Mouse (Mus musculus) midbrain, embryonic 13.5 days (tissue): Measurements from ENCODE around the gene Hs3st3b1. TPM values are rescaled to one million over a fixed set of nuclear protein-coding genes. Genes with fewer than 3 reads are reported as not detected.

Experiments used
- ATAC-seq: fragments of 200-750 bp; cut with Nextera tagmentation; 2 replicates; pipeline ENCODE4 v1.8.0; 2017; ENCODE audit warnings: mild to moderate bottlenecking, moderate TSS enrichment, moderate library complexity
- H3K27ac ChIP-seq: fragments of 300-500 bp; sonication (generic); 2 replicates; pipeline ENCODE4 v1.5.1; 2015; ENCODE audit warnings: inconsistent platforms, mild to moderate bottlenecking, moderate library complexity
- H3K27me3 ChIP-seq: fragments of 300-500 bp; sonication (generic); 2 replicates; pipeline ENCODE4 v1.6.1; 2015; ENCODE audit warnings: mild to moderate bottlenecking, inconsistent platforms
- H3K36me3 ChIP-seq: fragments of 300-500 bp; sonication (generic); 2 replicates; pipeline ENCODE4 v1.6.1; 2015; ENCODE audit warnings: mild to moderate bottlenecking, inconsistent platforms
- H3K4me1 ChIP-seq: fragments of 300-500 bp; sonication (generic); replicated peaks from 2 replicates; pipeline ENCODE4 v1.6.1; 2015; ENCODE audit warnings: inconsistent platforms
- H3K4me2 ChIP-seq: fragments of 300-500 bp; sonication (generic); replicated peaks from 2 replicates; pipeline ENCODE4 v1.6.1; 2015; ENCODE audit warnings: moderate library complexity, mild to moderate bottlenecking, inconsistent platforms
- H3K4me3 ChIP-seq: fragments of 300-500 bp; sonication (generic); replicated peaks from 2 replicates; pipeline ENCODE4 v1.5.1; 2015; ENCODE audit warnings: mild to moderate bottlenecking, inconsistent platforms
- H3K9ac ChIP-seq: fragments of 300-500 bp; sonication (generic); replicated peaks from 2 replicates; pipeline ENCODE4 v1.6.1; 2015; ENCODE audit warnings: mild to moderate bottlenecking, inconsistent platforms
- H3K9me3 ChIP-seq: fragments of 300-500 bp; sonication (generic); 2 replicates; pipeline ENCODE4 v1.6.1; 2016; ENCODE audit warnings: mild to moderate bottlenecking, inconsistent platforms
- WGBS: fragments of 180-500 bp; shearing (Covaris S2); methylation state at CpG from one replicate; pipeline ENCODE4 v1.1.7; 2015; 5-methylcytosine and 5-hydroxymethylcytosine counted together
- polyA plus RNA-seq: library from polyadenylated mRNA; unstranded; fragments of >200 nt; fragmentation: Nextera tagmentation; extraction: Ambion mirVana; gene quantifications from 2 replicates; pipeline ENCODE4 v1.2.1, GENCODE M21; 2015

Hs3st3b1 gene
- polyA plus RNA-seq, 1 experiment from 2014 or later, result 15.9 TPM

DNA sequence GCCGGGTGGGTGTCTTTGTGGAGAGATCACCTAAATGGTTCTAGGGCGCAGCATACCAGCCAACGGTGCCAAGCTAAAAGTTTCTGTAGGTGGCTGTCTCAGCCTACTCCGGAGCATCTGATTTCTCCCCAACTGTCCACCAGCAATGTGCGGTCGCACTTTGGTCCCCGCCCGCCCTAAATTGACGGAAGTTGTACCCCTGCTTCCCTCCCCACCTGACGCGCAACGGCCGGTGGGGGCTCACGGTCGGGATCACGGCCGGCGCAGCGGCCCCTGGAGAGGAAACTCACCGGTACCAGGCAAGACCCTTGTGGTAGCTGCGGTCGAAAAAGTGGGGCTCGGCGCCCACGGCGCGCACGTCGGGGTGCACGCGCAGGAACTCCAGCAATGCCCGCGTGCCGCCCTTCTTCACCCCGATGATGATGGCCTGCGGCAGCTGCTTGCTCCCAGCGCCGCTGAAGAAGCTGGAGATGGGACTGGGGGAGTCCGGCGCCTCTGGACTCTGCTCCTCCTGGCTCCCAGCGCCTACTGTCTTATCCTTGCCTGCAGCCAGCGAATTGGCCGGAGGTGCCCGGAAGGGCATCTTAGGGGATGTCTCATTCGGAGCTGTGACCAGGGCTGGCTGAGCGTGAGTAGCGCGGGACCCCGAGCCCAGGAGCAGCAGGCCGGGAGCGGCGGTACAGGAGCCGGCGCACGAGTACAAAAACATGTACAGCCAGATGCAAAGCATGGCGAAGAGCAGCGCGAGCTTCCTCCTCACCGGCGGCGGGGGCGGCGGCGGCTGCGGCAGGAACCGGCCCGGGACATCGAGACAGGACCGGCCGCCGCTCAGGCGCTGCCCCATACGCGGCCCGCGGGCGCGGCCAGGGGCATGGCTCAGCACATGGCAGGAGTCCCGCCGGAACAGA is 792 bp downstream of the Hs3st3b1 start:
- Histone ChIP-seq H3K4me2 (peak overlapping the region; percentile 92), H3K9ac (peak overlapping the region; percentile 87), H3K27ac (peak overlapping the region; percentile 67), H3K4me1 (peaks cover 77% of the 10 kb centered on the region), H3K27me3 (peaks cover 66% of the 10 kb centered on the region), H3K4me3 (peak overlapping the region; percentile 80), H3K36me3 (no peaks in the 10 kb centered on the region), H3K9me3 (no peaks in the 10 kb centered on the region)
- ATAC-seq, result no peak; the same call in 1 of the 2 replicates
- WGBS, result under 1% methylated on average over 77 of the region's 80 CpGs

GRCm38 (mm10) chr11:63920531-63920930 is 1.6 kb downstream of the Hs3st3b1 start:
- no peaks in the 10 kb centered on the region for H3K9me3 ChIP-seq
- WGBS, result under 1% methylated on average over 33 of the region's 33 CpGs
- peak overlapping the region; percentile 80 for H3K4me3 ChIP-seq
- H3K36me3 ChIP-seq, result no peaks in the 10 kb centered on the region
- peak overlapping the region; percentile 87 for H3K9ac ChIP-seq
- peaks cover 64% of the 10 kb centered on the region for H3K27me3 ChIP-seq
- ATAC-seq, result peak; percentile 64
- H3K4me1 ChIP-seq, result peaks cover 81% of the 10 kb centered on the region
- H3K4me2 ChIP-seq, result peak overlapping the region; percentile 92
- H3K27ac ChIP-seq, result peak overlapping the region; percentile 79

DNA sequence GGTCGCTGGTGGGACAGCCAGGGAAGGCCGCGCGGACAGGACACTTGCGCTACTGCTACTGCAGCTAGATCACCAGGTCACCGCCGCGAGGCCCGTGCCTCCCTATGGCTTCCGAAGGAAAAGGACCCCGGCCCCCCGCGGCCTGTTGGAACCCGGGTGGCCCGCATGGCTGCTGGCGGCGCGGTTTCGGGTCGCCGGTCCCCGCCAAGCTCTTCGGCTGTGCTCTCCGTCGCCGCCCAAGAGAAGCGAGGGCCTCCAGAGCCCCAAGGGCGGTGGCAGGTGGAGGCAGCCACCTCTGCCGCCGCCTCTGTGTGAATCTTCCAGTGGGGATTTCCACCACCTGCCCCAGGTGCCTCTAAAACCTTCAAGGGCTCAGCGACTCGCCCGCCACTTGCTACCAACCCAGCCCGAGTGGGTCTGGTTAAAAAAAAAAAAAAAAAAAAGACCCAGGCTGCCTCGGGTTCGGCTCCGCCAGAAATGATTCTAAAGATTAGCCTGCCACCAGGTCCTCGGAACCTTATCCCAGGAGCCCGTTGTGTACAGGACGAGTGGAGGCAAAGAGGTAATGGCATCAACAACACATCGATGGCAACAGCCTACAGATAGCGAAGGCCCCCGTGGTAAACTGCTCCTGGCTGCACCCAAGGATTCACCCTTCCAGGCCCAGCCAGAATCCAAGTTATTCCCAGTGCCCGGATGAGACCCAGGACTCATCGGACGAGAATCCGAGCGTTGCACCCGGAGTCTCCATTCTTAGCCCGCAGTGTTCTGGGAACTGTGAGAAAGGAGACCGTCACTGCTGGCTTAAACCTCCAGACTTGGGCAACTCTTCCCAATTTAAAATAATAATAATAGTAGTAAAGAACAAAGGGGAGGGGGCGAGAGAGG is 2.6 kb downstream of the Hs3st3b1 start:
- 1% methylated on average over 52 of the region's 52 CpGs for WGBS
- no peak for ATAC-seq
- no peaks in the 10 kb centered on the region for H3K9me3 ChIP-seq
- H3K9ac ChIP-seq, result peak overlapping the region; percentile 87
- peak overlapping the region; percentile 80 for H3K4me3 ChIP-seq
- peaks cover 77% of the 10 kb centered on the region for H3K4me1 ChIP-seq
- H3K27me3 ChIP-seq, result peaks cover 57% of the 10 kb centered on the region
- H3K27ac ChIP-seq, result peak overlapping the region; percentile 65
- H3K36me3 ChIP-seq, result no peaks in the 10 kb centered on the region
- H3K4me2 ChIP-seq, result peak overlapping the region; percentile 92

DNA sequence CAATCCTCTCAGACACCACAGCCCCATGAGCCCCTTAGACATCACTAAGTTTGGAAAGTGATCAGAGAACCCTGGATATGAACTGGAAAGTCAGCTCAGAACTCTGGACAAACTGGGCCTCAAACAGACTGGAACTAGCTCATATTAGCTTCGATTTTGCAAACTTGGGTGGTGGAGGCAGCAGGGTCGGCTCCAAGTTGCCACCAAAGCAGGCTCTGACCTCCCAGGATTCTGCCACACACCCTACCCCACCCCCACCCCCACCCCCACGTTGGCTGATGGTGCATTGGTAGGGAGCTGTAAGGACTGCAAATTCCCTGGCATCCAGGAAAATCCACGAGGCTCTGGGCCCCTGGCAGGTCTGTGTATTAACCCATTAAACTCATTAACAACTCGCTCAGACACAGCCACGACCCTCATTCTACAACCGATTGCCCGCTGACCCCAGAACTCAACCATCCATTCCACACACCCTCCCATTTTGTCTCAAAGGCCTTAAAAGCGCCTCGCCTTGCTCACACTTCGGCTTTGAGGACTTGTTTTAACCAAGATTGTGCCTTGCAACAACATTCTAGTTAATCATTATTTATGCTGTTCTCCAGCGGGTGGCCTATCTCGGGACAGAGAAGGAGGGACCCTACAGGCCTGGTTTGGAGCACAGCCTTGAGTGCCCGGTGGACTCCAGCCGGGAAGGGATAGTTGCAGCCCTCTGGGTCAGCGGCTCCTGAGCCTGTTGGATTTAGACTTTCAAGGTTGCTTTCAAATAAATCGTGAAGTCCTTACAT is 3.6 kb downstream of the Hs3st3b1 start:
- Histone ChIP-seq H3K9ac (peak overlapping the region; percentile 87), H3K27ac (no peak overlapping the region), H3K4me1 (peaks cover 77% of the 10 kb centered on the region), H3K4me2 (peak overlapping the region; percentile 92), H3K9me3 (no peaks in the 10 kb centered on the region), H3K4me3 (peak overlapping the region; percentile 80), H3K36me3 (no peaks in the 10 kb centered on the region), H3K27me3 (peaks cover 51% of the 10 kb centered on the region)
- no peak for ATAC-seq
- WGBS, result 9% methylated on average over 17 of the region's 17 CpGs

GRCm38 (mm10) chr11:63917561-63917960 is 4.5 kb downstream of the Hs3st3b1 start:
- Histone ChIP-seq H3K27me3 (peaks cover 48% of the 10 kb centered on the region), H3K9me3 (no peaks in the 10 kb centered on the region), H3K36me3 (no peaks in the 10 kb centered on the region), H3K4me2 (peak overlapping the region; percentile 92), H3K27ac (no peak overlapping the region), H3K9ac (no peak overlapping the region), H3K4me1 (peaks cover 70% of the 10 kb centered on the region), H3K4me3 (peak overlapping the region; percentile 80)
- 9% methylated on average over 6 of the region's 6 CpGs for WGBS
- no peak for ATAC-seq

DNA sequence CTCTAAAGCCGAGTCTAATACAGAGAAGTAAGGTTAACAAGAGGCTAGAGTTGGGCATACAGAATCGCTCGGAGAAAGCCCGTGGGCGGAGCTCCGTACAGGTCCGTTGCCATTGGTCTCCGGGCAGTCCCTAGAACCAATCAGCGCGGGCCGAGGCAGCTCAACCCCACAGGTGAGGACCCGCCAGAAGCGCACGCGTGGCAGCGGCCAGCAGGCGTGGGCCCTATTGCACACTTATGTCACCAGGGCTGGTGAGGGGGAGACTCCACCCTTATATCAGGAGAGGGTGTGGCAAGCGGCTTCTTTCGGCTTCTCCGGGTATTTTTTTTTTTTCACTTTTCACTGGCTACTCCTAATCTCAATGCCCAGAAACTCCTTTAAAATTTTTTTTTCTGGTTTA is 7.7 kb downstream of the Hs3st3b1 start:
- ATAC-seq, result peak; percentile 94
- no peak overlapping the region for H3K9ac ChIP-seq
- no peak overlapping the region for H3K27ac ChIP-seq
- H3K4me1 ChIP-seq, result peaks cover 65% of the 10 kb centered on the region
- peak overlapping the region; percentile 75 for H3K4me2 ChIP-seq
- H3K36me3 ChIP-seq, result no peaks in the 10 kb centered on the region
- H3K27me3 ChIP-seq, result peaks cover 54% of the 10 kb centered on the region
- H3K4me3 ChIP-seq, result peak overlapping the region; percentile 35
- WGBS, result 3% methylated on average over 20 of the region's 20 CpGs
- H3K9me3 ChIP-seq, result no peaks in the 10 kb centered on the region

DNA sequence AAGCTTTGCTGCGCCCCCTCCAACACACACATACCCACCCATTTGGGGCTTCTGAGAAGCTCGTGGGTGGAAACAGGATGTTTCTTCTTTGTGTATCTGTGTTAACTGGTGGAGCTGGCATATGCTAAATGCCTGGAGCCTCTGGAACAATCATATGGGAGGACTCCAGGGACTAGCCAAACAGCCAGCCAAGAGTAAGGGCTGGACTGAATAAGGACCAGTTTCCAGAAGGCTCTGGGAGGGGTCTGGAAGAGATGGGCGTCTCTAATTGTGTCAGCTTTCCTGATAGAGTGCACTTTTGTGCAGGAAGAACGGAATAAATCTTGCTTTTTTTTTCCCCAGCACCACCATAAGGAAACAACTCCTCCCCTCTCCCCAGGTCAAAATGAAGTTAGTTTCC is 8.2 kb downstream of the Hs3st3b1 start:
- peaks cover 61% of the 10 kb centered on the region for H3K4me1 ChIP-seq
- peak overlapping the region; percentile 75 for H3K4me2 ChIP-seq
- no peak overlapping the region for H3K27ac ChIP-seq
- H3K9me3 ChIP-seq, result no peaks in the 10 kb centered on the region
- H3K4me3 ChIP-seq, result peak overlapping the region; percentile 35
- no peak overlapping the region for H3K9ac ChIP-seq
- WGBS, result 25% methylated on average over 4 of the region's 4 CpGs
- peak; percentile 61 for ATAC-seq
- H3K27me3 ChIP-seq, result peaks cover 51% of the 10 kb centered on the region
- H3K36me3 ChIP-seq, result no peaks in the 10 kb centered on the region

GRCm38 (mm10) chr11:63911001-63911400 is 11.1 kb downstream of the Hs3st3b1 start:
- Histone ChIP-seq H3K9me3 (no peaks in the 10 kb centered on the region), H3K4me3 (no peak overlapping the region), H3K9ac (no peak overlapping the region), H3K36me3 (no peaks in the 10 kb centered on the region), H3K4me2 (no peak overlapping the region), H3K4me1 (peaks cover 59% of the 10 kb centered on the region), H3K27ac (no peak overlapping the region), H3K27me3 (peaks cover 38% of the 10 kb centered on the region)
- no peak for ATAC-seq
- whole genome bisulfite sequencing, result 67% methylated on average over 5 of the region's 5 CpGs

DNA sequence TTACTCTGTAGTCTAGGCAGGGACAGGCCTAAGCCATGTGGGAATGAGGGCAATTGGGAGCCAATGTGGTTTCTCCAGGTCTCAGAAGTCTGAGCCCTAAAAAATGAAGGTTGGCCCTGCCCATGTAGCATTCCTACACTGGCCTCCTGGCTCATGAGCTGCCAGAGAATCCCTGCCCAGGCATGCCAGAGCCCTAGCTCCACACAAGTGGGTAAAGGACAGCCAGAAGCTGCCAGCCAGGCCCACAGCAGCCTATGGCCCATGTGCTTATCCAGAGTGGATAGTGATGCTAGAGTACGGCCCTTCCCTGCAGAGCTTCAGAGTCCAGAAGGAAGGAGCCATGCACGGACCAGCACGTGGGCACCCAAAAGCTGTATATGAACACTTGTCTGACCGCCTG is 12.1 kb downstream of the Hs3st3b1 start:
- Histone ChIP-seq H3K27me3 (peaks cover 28% of the 10 kb centered on the region), H3K4me1 (peaks cover 64% of the 10 kb centered on the region), H3K4me3 (no peak overlapping the region), H3K27ac (no peak overlapping the region), H3K9ac (no peak overlapping the region), H3K4me2 (no peak overlapping the region), H3K36me3 (no peaks in the 10 kb centered on the region), H3K9me3 (no peaks in the 10 kb centered on the region)
- 93% methylated on average over 4 of the region's 4 CpGs for WGBS
- ATAC-seq, result no peak

DNA sequence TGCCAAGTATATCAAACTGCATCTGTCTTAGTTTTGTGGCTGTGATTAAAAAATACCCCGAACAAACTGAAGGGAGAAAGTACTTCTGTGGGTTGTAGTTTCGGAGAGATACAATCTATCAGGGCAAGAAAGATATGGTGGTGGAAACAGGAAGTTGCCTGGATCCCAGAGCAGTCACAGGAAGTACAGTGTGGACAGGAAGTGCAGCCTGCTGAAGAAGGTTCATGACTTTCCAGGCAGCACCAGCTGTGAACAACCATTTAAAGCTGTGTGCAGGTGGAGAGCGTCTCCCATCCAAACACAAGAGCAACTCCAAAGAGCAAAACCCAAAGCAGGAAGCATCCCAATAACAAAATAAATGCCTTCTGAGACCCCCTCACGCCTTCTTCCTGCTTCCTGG is 13.6 kb downstream of the Hs3st3b1 start:
- no peaks in the 10 kb centered on the region for H3K36me3 ChIP-seq
- no peak for ATAC-seq
- no peak overlapping the region for H3K4me2 ChIP-seq
- H3K9me3 ChIP-seq, result no peaks in the 10 kb centered on the region
- H3K4me1 ChIP-seq, result peaks cover 57% of the 10 kb centered on the region
- H3K9ac ChIP-seq, result no peak overlapping the region
- peaks cover 28% of the 10 kb centered on the region for H3K27me3 ChIP-seq
- WGBS, result 88% methylated on average over 4 of the region's 4 CpGs
- no peak overlapping the region for H3K4me3 ChIP-seq
- no peak overlapping the region for H3K27ac ChIP-seq

- Histone ChIP-seq H3K9ac (no peak overlapping the region), H3K27ac (no peak overlapping the region), H3K36me3 (no peaks in the 10 kb centered on the region), H3K4me1 (peaks cover 54% of the 10 kb centered on the region), H3K4me2 (no peak overlapping the region), H3K9me3 (no peaks in the 10 kb centered on the region), H3K27me3 (peaks cover 16% of the 10 kb centered on the region; the same call in 1 of the 2 replicates), H3K4me3 (no peak overlapping the region)
- 78% methylated on average over 9 of the region's 9 CpGs for WGBS
- ATAC-seq, result no peak
These were observed 15.3 kb downstream of the Hs3st3b1 start for GRCm38 (mm10) chr11:63906552-63907353.
